Mouse (Mus musculus) heart, adult 2 months (tissue): ENCODE results near the gene Map4k5. TPM values are rescaled to one million over a fixed set of nuclear protein-coding genes. Genes with fewer than 3 reads are reported as not detected.

Experiments
- DNase-seq, 2 experiments: peaks; one replicate each; pipeline ENCODE4 v3.0.0; 2021
- H3K27ac ChIP-seq: fragments of 200-600 bp; 2 replicates; pipeline ENCODE4 v1.8.1; 2022
- H3K27me3 ChIP-seq: fragments of 200-500 bp; 2 replicates; pipeline ENCODE4 v1.6.1; 2012; ENCODE audit warnings: mild to moderate bottlenecking, low read length, inconsistent platforms, mixed read lengths; ENCODE audit not compliant: control insufficient read depth, insufficient read depth
- H3K36me3 ChIP-seq: fragments of 200-500 bp; 2 replicates; pipeline ENCODE4 v1.6.1; 2012; ENCODE audit warnings: low read length, inconsistent platforms; ENCODE audit not compliant: control insufficient read depth, insufficient read depth
- H3K4me1 ChIP-seq: fragments of 200-500 bp; 2 replicates; pipeline ENCODE4 v1.6.1; 2011; ENCODE audit warnings: low read length; ENCODE audit not compliant: control insufficient read depth, insufficient read depth
- H3K4me3 ChIP-seq: fragments of 200-600 bp; 2 replicates; pipeline ENCODE4 v1.8.1; 2022
- H3K79me2 ChIP-seq: fragments of 200-500 bp; replicated peaks from 2 replicates; pipeline ENCODE4 v1.6.1; 2012; ENCODE audit warnings: mild to moderate bottlenecking, inconsistent platforms, low read length, moderate library complexity, mixed read lengths; ENCODE audit not compliant: control insufficient read depth, insufficient read depth
- H3K9ac ChIP-seq: fragments of 200-500 bp; 2 replicates; pipeline ENCODE4 v1.6.1; 2012; ENCODE audit warnings: low read depth, mild to moderate bottlenecking, control low read depth, inconsistent platforms, low read length, mixed read lengths
- CTCF ChIP-seq: fragments of 200-600 bp; IDR thresholded peaks from 2 replicates; pipeline ENCODE4 v1.8.1; 2022; ENCODE audit warnings: antibody characterized with exemption, mild to moderate bottlenecking, moderate library complexity
- EP300 ChIP-seq: fragments of 200-500 bp; IDR thresholded peaks from 2 replicates; pipeline ENCODE4 v1.6.1; 2011; ENCODE audit warnings: low read depth, low read length, control low read depth; ENCODE audit not compliant: insufficient read depth
- POLR2A ChIP-seq: fragments of 200-500 bp; IDR thresholded peaks from 2 replicates; pipeline ENCODE4 v1.6.1; 2011; ENCODE audit warnings: mild to moderate bottlenecking, low read depth, low read length, control low read depth; ENCODE audit not compliant: insufficient read depth
- WGBS: fragments of 180-500 bp; shearing (Covaris S2); methylation state at CpG from one replicate; pipeline ENCODE4 v1.1.7; 2018; 5-methylcytosine and 5-hydroxymethylcytosine counted together
- intact Hi-C: fragments of 180-260 bp; cut with DNase I; formaldehyde crosslinking; loops from one replicate; pipeline ENCODE4 v1.15.1; 2025
- polyA plus RNA-seq: library from polyadenylated mRNA; depleted of rRNA; stranded (reverse); fragments of >200 nt; gene quantifications from 2 replicates; pipeline ENCODE4 v1.2.3, GENCODE M21; 2012
- total RNA-seq, 2 experiments: library from RNA; stranded (reverse); gene quantifications; 2 replicates each; pipeline ENCODE4 v1.2.3; 2021

Map4k5 gene
- total and polyA plus RNA-seq, 3 experiments: 5.6 to 21.7 (median 20.0) TPM

DNA sequence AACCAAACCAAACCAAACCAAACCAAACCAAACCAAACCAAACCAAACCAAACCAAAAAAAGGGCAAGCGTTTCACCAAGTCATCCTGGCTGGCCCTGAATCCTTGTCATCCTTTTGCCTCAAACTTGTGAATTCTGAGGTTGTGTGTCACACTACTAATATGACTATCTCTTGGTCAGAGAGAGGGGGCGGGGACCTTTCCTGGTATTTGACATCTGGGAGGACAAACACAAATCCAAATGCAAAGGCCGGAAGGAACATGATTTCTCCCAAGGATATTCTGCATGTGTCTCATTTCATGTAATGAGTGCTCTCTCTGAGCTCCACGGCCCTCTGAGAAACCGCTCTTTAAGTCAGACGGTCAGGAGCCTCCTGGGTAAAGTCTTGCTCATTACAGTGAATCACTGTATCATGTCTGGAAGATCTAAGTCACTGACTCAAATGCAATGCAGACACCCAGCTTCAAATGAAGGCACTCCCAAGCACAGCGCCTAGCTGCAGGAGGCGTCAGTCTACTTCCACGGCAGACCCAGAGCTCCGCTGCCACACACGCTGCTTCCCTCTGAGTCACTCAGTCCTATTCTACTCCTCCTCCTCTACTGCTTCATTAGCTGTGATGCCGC, 58.9 kb downstream of the Map4k5 start:
- Histone ChIP-seq H3K36me3 (no peaks in the 10 kb centered on the region; the same call in 1 of the 2 replicates), H3K79me2 (no peaks in the 10 kb centered on the region), H3K9ac (no peak overlapping the region), H3K4me3 (no peak overlapping the region), H3K27me3 (no peaks in the 10 kb centered on the region), H3K27ac (no peak overlapping the region), H3K4me1 (no peaks in the 10 kb centered on the region; the same call in 1 of the 2 replicates)
- DNase-seq: no peak
- WGBS: 74% methylated on average over 12 of the region's 12 CpGs
- TF ChIP-seq EP300 (no peak), POLR2A (no peak), CTCF (no peak)
- intact Hi-C loops: no loop called here

GRCm38 (mm10) chr12:69831239-69831910, 61.6 kb downstream of the Map4k5 start:
- H3K27ac ChIP-seq: no peak overlapping the region
- TF ChIP-seq EP300: no peak
- TF ChIP-seq CTCF: no peak
- TF ChIP-seq POLR2A: no peak
- WGBS: 89% methylated on average over 9 of the region's 9 CpGs
- H3K79me2 ChIP-seq: no peaks in the 10 kb centered on the region
- no peaks in the 10 kb centered on the region; the same call in 1 of the 2 replicates for H3K4me1 ChIP-seq
- intact Hi-C loops: no loop called here
- no peaks in the 10 kb centered on the region; the same call in 1 of the 2 replicates for H3K36me3 ChIP-seq
- no peak overlapping the region for H3K9ac ChIP-seq
- DNase-seq: no peak
- H3K27me3 ChIP-seq: no peaks in the 10 kb centered on the region
- no peak overlapping the region for H3K4me3 ChIP-seq

- Histone ChIP-seq H3K36me3 (peaks cover 4% of the 10 kb centered on the region), H3K79me2 (no peaks in the 10 kb centered on the region), H3K4me3 (no peak overlapping the region), H3K27ac (no peak overlapping the region), H3K27me3 (no peaks in the 10 kb centered on the region), H3K4me1 (no peaks in the 10 kb centered on the region), H3K9ac (no peak overlapping the region)
- 49% methylated on average over 2 of the region's 2 CpGs for WGBS
- intact Hi-C loops: no loop called here
- no peak for DNase-seq
- TF ChIP-seq EP300: no peak
- no peak for TF ChIP-seq CTCF
Measured at GRCm38 (mm10) chr12:69828214-69828613, 64.8 kb downstream of the Map4k5 start.

- 67% methylated on average over 9 of the region's 9 CpGs for WGBS
- H3K4me3 ChIP-seq: no peak overlapping the region
- DNase-seq: no peak
- TF ChIP-seq POLR2A (no peak), CTCF (no peak), EP300 (no peak)
- H3K27ac ChIP-seq: no peak overlapping the region
- H3K4me1 ChIP-seq: peaks cover 2% of the 10 kb centered on the region
- intact Hi-C loops: no loop called here
- no peaks in the 10 kb centered on the region; the same call in 1 of the 2 replicates for H3K79me2 ChIP-seq
- H3K36me3 ChIP-seq: peaks cover 12% of the 10 kb centered on the region
- H3K9ac ChIP-seq: no peak overlapping the region
- H3K27me3 ChIP-seq: no peaks in the 10 kb centered on the region
Measured at GRCm38 (mm10) chr12:69824881-69825597, 68.0 kb downstream of the Map4k5 start.

GRCm38 (mm10) chr12:69814272-69814671, 78.7 kb downstream of the Map4k5 start:
- H3K27ac ChIP-seq: no peak overlapping the region
- no peaks in the 10 kb centered on the region for H3K27me3 ChIP-seq
- H3K79me2 ChIP-seq: no peaks in the 10 kb centered on the region
- no peak overlapping the region for H3K9ac ChIP-seq
- peak; percentile 39 to 58 for DNase-seq
- peaks cover 4% of the 10 kb centered on the region; the same call in 1 of the 2 replicates for H3K4me1 ChIP-seq
- H3K4me3 ChIP-seq: no peak overlapping the region
- intact Hi-C loops: loop anchor here (5.0 kb wide), 1 partner anchor 33 kb away; no protein-coding TSS in a partner anchor
- no peak for TF ChIP-seq CTCF
- WGBS: 31% methylated on average over 6 of the region's 6 CpGs
- H3K36me3 ChIP-seq: peaks cover 8% of the 10 kb centered on the region

DNA sequence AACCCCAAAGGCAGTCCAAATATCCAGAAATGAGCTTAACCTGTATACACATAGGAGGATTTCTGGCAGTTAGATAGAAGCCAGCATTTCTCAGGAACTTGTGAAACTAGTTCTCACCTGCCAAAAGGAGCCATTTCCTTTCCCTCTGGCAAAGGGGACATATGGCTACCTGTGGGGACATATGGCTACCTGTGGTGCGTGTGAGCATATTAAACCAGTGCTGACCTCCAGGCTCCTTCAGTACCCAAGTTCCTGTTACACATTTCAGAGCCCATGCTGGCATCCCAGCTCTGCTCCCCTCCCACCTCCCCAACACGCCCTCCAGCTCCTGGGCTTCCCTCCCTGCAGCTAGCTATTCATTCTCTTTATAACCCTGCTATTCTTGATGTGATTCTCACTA, 79.4 kb downstream of the Map4k5 start:
- 89% methylated on average over 2 of the region's 2 CpGs for WGBS

More for the DNA sequence above, 79.4 kb downstream of the Map4k5 start:
- Histone ChIP-seq H3K9ac (no peak overlapping the region), H3K27ac (no peak overlapping the region), H3K36me3 (peaks cover 8% of the 10 kb centered on the region), H3K79me2 (no peaks in the 10 kb centered on the region), H3K4me1 (peaks cover 4% of the 10 kb centered on the region; the same call in 1 of the 2 replicates), H3K4me3 (no peak overlapping the region), H3K27me3 (no peaks in the 10 kb centered on the region)
- TF ChIP-seq POLR2A (no peak), CTCF (no peak), EP300 (no peak)
- DNase-seq: no peak
- intact Hi-C loops: loop anchor here (5.0 kb wide), 1 partner anchor 34 kb away; no protein-coding TSS in a partner anchor
